Mouse (Mus musculus) adrenal gland (tissue): ENCODE data around the gene Mcf2.

ENCODE experiments used
- intact Hi-C: fragments of 180-260 bp; cut with DNase I; formaldehyde crosslinking; loops from one replicate; pipeline ENCODE4 v1.15.1; 2025
- long read RNA-seq, 2 experiments: library from polyadenylated mRNA; unstranded; transcript quantifications; one replicate each; pipeline ENCODE4 v2.0.0; 2020; ENCODE audit warnings: borderline replicate concordance in 1 of 2; ENCODE audit not compliant: insufficient replicate concordance in 1 of 2

Gene Mcf2
- long read RNA-seq, experiment 1, result 0 reads
- long read RNA-seq, experiment 2, result 0 reads

- intact Hi-C loops, result no loop called here
These were observed at the start of gene Mcf2 for GRCm38 (mm10) chrX:60178744-60179458. Gene Mcf2 (minus strand): TSS chrX:60179089.

GRCm38 (mm10) chrX:60187726-60188125 lies 8.8 kb upstream of the Mcf2 start:
- intact Hi-C loops, result no loop called here

GRCm38 (mm10) chrX:60182611-60183010 lies 3.7 kb upstream of the Mcf2 start:
- intact Hi-C loops, result no loop called here

GRCm38 (mm10) chrX:60178025-60178743 lies 705 bp downstream of the Mcf2 start:
- intact Hi-C loops, result no loop called here

GRCm38 (mm10) chrX:60170106-60170505 lies 8.8 kb downstream of the Mcf2 start:
- intact Hi-C loops, result no loop called here

- intact Hi-C loops, result no loop called here
These were observed 9.4 kb downstream of the Mcf2 start for GRCm38 (mm10) chrX:60169511-60169910.

- intact Hi-C loops, result no loop called here
These were observed 10.1 kb downstream of the Mcf2 start for GRCm38 (mm10) chrX:60168796-60169195.

GRCm38 (mm10) chrX:60147268-60147974 lies 31.5 kb downstream of the Mcf2 start:
- intact Hi-C loops, result no loop called here

GRCm38 (mm10) chrX:60075359-60075758 lies 103.5 kb downstream of the Mcf2 start:
- intact Hi-C loops, result no loop called here

GRCm38 (mm10) chrX:60055185-60055584 lies 123.7 kb downstream of the Mcf2 start:
- intact Hi-C loops, result no loop called here

- intact Hi-C loops, result no loop called here
These were observed 124.1 kb downstream of the Mcf2 start for GRCm38 (mm10) chrX:60054745-60055144.

- intact Hi-C loops, result loop anchor here (10.0 kb wide), 1 partner anchor 832 kb away; no protein-coding TSS in a partner anchor
These were observed 152.2 kb downstream of the Mcf2 start for GRCm38 (mm10) chrX:60026654-60027053.

- intact Hi-C loops, result loop anchor here (10.0 kb wide), 1 partner anchor 827 kb away; no protein-coding TSS in a partner anchor
These were observed 157.3 kb downstream of the Mcf2 start for GRCm38 (mm10) chrX:60021595-60021994.

GRCm38 (mm10) chrX:60021007-60021406 lies 157.9 kb downstream of the Mcf2 start:
- intact Hi-C loops, result loop anchor here (10.0 kb wide), 1 partner anchor 826 kb away; no protein-coding TSS in a partner anchor

- intact Hi-C loops, result no loop called here
These were observed 164.3 kb downstream of the Mcf2 start for GRCm38 (mm10) chrX:60014588-60014987.

- intact Hi-C loops, result loop anchor here (2.0 kb wide), 2 partner anchors 392 to 450 kb away; no protein-coding TSS in a partner anchor
These were observed 165.7 kb downstream of the Mcf2 start for GRCm38 (mm10) chrX:60013084-60013676.
